Mouse (Mus musculus): ENCODE results near the gene Cxcr6.

DNA sequence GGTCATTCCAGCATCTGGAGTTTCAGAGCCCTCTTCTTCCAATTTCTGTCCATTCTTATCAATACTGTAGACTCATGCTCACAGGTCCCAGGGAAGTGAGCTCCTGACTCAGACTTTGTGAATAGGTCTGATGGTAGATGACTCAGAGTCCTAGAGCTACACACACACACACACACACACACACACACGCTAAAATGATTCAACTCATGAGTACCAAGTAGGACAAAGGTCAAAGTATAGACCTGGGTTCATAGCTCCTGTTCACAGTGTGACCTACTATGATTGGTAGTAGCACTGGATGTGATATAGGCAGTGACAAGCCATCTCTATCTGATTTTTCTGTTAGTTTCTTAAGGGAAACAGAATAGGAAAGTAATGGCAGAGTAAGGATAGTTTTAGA lies 37.8 kb upstream of the Cxcr6 start:
- no peak for TF ChIP-seq CTCF (IDR thresholded peaks at IDR 0.05)
- no peak for TF ChIP-seq POLR2A (IDR thresholded peaks at IDR 0.05; ENCODE audit: insufficient read depth, low read depth, low read length)
